Mouse (Mus musculus) adrenal gland (tissue): ENCODE measurements around the gene Zfr.
"Not testable (repeated sequence)": the region's sequence is repeated elsewhere in the genome, so short reads cannot be mapped to it uniquely, and the experiment has no call there.

Experiments used
- intact Hi-C: fragments of 180-260 bp; cut with DNase I; formaldehyde crosslinking; loops from one replicate; pipeline ENCODE4 v1.15.1; 2025

Zfr gene

DNA sequence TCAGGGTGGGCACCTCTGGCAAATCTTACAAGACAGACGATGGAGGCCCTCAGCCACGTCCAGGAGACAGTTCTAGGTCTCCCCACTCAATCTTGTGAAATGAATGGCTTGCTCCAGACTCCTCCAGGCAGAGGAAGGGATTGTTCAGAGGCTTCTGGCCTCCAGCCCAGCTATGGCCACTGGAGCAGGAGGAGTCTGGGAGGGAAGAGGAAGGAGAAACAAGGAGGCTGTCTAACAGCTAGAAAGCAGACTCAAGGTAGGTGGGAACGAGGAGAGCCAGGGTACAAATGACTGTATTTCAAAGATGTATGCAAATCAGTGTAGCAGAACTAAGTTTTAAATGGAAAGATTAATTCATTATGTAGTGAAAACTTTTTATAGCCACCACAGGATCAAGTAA, 13.9 kb upstream of the Zfr start:
- intact Hi-C loops, result no loop called here

DNA sequence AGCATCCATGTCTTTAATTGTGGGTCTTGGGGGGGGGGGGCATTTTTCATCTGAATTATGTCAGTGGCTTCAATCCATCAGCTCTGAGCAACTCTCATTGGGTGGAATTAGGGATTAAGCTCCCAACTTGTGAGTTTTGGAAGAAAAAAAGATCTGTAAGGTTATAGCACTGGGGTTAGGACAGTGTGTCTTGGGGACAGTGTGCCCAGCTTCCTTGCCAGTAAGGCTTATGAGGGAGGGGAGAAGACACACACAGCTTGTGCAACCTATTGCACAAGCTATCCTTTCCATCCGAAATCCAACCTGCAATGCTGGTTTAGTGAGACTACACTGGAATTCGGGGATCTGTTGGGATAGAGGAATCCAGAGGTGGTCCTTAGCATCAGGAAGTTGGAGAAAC, 12.8 kb upstream of the Zfr start:
- intact Hi-C loops, result no loop called here

- intact Hi-C loops, result no loop called here
Observed at GRCm38 (mm10) chr15:12106430-12106829, 11.2 kb upstream of the Zfr start.

DNA sequence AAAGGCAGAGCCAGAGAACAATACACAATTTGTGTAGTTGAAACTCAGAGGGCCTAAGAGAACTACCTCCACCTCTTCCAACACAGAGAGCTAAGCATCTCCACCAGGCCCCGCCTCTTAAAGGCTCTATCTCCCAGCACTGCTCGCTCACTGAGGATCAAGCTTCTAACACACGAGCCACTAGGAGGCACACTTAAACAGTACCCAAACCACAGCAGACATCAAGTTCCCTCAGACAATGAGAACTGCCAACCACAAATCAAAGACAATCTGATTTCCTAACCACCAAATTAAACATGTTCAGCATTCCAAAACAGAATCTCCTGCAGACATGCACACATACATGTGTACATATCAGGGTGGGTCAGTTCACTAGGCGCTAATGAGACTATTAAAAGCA, 9.4 kb upstream of the Zfr start:
- intact Hi-C loops, result no loop called here

- intact Hi-C loops, result not testable (repeated sequence)
Observed at GRCm38 (mm10) chr15:12108922-12109321, 8.7 kb upstream of the Zfr start.

- intact Hi-C loops, result no loop called here
Observed at GRCm38 (mm10) chr15:12111232-12111631, 6.4 kb upstream of the Zfr start.

- intact Hi-C loops, result no loop called here
Observed at GRCm38 (mm10) chr15:12113411-12113810, 4.2 kb upstream of the Zfr start.

- intact Hi-C loops, result no loop called here
Observed at GRCm38 (mm10) chr15:12114546-12114945, 3.1 kb upstream of the Zfr start.

- intact Hi-C loops, result no loop called here
Observed at GRCm38 (mm10) chr15:12115722-12116230, 1.9 kb upstream of the Zfr start.

DNA sequence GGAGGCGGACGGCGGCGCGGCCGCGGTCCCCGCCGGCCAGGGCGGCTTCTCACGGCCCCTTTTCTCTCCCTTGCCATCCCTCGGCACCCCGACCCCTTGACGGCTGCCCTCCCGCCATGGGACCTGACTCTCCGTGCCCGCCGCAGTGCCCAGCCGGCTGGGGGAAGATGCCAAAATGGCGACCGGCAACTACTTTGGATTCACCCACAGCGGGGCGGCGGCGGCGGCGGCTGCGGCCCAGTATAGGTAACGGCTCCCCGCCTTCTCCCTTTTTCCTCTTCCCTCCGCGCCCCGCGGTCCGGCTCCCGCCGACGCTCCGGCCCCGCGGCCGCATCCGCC, 431 bp downstream of the Zfr start:
- intact Hi-C loops, result no loop called here

DNA sequence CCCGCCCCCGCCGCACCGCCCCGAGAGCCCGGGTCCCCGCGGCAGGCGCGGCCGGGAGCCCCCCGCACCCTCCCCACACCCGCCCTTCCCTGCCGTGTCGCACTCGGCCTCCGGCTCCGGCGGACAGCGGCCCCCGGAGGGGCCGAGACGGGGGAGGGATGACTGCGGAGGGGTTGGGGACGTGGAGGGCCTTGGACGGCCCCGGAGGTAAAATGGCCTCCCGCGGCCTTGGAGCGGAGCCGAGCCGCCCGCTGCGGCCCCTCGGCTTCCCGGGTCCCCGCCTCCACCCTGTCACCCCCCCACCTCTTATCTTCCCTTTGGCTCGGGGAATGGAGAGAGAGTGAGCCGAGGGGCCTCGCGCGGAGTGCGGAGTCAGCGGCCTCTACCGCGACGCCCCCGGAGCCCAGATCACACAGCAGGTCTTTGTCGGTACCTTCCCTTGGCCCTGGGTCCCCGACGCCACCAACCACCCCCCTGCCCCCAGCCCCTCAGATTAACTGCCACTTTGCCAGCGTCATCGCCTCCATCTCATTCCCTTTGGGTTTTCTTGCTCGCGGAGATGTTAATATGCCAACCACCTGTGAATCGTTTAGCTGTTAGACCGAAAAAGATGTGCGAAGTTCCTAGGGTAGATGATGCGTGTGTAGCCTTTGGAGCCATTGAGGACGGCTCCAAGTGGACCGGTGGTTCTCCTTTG, 949 bp downstream of the Zfr start:
- intact Hi-C loops, result no loop called here

GRCm38 (mm10) chr15:12119129-12119466, 1.5 kb downstream of the Zfr start:
- intact Hi-C loops, result no loop called here

DNA sequence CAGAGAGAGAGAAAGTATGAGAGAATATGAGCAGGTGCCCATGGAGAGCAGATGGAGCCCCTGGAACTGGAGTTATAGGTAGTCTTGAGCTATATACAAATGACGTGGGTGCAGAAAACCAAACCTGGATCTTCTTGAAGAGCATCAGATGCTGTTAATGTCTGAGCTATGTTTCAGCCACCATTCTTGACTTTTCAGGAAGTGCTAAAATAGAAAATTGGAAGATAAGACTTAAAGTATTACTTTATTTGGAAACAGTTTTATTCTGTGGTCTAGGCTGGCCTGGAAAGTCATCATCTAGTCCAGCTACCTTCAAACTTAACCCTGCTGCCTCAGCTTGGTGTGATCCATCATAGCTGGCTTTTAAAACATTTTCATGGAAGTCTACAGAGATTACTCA, 7.3 kb downstream of the Zfr start:
- intact Hi-C loops, result no loop called here

DNA sequence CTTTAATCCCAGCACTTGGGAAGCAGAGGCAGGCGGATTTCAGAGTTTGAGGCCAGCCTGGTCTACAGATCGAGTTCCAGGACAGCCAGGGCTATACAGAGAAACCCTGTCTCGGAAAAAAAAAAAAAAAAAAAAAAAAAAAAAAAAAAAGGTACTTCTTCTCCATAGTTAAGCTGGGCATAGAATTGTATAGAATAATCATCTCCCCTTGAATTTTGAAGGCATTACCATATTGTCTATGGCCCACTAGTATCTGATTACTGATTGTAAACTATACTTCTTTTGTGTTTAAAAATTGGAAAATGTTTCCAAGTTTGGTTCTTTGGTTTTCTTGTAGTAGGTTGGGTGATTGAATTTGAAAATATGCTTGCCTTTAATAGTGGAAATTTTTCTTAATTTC, 13.2 kb downstream of the Zfr start:
- intact Hi-C loops, result not testable (repeated sequence)

GRCm38 (mm10) chr15:12134546-12134945, 16.9 kb downstream of the Zfr start:
- intact Hi-C loops, result no loop called here

DNA sequence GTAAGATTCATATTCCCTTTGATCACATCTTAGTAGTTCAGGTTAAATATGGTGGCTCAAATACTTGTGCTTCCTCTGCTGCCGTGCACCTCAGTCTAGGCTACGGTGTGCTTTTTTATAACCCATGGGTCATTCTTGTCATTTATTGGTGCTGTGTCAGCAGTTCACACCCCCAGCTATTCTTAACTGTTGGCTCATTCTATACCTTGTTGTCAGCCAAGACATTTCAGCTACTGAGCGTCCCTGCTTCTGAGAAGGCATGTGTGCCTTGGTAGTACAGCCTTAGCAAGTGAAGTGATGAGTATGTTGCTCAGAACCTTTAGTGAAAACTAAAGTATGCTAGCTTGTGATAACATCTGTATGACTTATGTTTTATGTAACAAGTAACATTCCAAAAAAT, 17.7 kb downstream of the Zfr start:
- intact Hi-C loops, result no loop called here

GRCm38 (mm10) chr15:12136371-12136770, 18.7 kb downstream of the Zfr start:
- intact Hi-C loops, result no loop called here

DNA sequence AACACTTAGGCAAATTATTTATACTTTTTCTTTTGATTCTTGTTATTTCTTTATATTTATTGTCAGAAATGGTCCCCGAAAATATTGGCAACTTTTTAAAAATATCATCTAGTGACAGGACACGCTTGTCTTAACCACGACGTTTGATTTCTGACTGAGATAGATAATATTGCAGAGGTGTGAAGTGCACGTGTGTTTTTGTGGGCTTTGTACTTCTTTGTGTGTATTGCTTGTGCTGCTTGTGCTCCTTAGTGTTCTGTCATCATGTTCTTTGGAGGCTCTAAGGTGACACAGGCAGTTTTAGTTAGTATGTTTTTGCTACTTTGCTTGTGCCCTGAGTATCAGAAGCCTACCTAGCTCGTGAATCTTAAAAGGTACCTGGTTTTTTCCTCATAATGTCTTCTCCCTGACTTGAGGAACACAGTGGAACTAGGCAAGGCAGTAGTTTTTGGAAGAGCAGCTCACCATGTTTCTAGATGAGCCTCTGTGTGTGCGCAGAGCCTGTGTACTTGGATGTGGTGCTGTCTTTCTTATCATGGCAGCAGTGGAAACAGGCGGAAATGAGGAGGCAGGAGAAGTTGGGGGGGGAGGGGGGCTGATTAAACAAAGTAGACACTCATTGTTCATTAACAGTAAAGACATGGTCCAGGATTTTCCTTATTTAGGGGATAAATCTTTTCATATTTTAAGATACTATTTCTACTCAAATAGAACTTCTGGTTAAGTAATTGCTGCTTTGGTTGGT, 23.5 kb downstream of the Zfr start:
- intact Hi-C loops, result no loop called here

DNA sequence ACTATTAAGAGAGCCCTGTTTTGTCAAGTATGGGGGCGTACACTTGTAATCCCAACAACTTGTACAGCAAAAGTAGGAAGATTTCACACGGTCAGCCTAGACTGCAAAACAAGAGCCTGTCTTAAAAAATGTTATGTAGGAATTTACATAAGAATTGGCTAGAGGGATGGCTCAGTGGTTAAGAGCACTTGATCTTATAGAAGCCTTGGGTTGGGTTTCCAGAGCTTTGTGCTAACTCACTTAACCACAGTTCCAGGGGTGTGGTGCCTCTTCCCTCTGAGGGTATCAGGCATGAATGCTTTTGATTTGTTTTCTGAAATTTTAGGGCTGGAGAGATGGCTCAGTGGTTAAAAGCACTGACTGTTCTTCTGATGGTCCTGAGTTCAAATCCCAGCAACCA, 29.8 kb downstream of the Zfr start:
- intact Hi-C loops, result no loop called here

DNA sequence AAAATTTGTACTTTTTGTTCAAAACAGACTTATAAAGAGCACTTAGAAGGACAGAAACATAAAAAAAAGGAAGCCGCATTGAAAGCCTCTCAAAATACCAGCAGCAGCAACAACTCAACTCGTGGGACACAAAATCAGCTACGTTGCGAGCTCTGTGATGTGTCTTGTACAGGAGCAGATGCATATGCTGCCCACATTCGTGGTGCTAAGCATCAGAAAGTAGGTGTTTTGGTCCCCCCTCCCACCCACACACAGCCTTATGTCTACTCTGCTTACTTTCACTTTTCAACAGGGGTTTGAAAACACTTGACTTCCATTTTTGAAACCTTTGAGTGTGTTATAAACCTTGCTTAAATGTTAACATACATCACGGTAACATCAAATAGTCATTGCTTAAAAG, 31.9 kb downstream of the Zfr start:
- intact Hi-C loops, result no loop called here

DNA sequence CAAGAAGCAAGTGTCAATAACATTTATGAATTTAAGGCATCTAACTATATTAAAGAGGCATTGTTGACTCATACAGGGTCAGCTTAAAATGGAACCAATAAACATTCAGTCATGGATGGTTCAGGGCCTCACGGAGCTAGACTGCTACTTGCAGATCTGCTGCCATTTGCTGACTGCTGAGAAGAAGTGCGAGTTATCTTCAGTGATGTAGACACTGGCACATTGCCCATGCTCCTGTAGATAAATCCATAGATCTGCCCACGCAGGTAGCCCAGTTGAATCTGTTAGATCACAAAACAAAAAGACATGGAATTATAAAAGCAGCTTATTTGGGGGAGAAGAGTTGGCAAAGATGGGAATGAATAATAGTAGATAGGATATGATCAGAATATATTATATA, 36.1 kb downstream of the Zfr start:
- intact Hi-C loops, result no loop called here

GRCm38 (mm10) chr15:12178126-12178525, 60.5 kb downstream of the Zfr start:
- intact Hi-C loops, result no loop called here

DNA sequence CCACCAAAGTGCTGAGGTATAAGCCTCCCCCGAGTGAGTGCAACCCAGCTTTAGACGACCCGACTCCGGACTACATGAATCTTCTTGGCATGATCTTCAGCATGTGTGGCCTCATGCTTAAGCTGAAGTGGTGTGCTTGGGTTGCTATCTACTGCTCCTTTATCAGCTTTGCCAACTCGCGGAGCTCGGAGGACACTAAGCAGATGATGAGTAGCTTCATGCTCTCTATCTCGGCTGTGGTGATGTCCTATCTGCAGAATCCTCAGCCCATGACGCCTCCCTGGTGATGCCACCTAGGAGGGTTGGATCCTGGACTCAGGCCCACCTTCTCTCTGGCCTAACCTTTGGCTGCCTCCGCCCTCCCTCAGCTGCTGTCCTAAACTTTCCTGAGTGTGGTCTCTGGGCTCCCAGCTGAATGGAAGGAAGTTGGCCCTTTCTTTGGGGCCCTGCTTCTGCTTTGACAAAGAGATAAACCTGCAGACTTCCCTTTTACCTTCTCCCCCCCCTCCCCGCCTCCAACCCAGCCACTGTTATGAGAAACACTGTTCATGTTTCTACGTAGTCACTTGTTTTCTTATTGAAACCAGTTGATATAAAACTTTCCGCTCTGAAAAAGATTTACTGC, 63.7 kb downstream of the Zfr start:
- intact Hi-C loops, result not testable (repeated sequence)
